Mouse (Mus musculus) MEL (cell line): ENCODE measurements around the gene Ednrb. TPM values are rescaled to one million over a fixed set of nuclear protein-coding genes. Genes with fewer than 3 reads are reported as not detected.

ENCODE experiments used
- DNase-seq: peaks from one replicate; pipeline ENCODE4 v3.0.0; 2011; ENCODE audit warnings: low read depth, low spot score
- H3K27ac ChIP-seq: 2 replicates; pipeline ENCODE4 v1.5.1; 2012; ENCODE audit warnings: low read depth, mild to moderate bottlenecking, control low read depth, low read length, moderate library complexity; ENCODE audit not compliant: control insufficient read depth
- H3K27me3 ChIP-seq, 2 experiments: fragments of 150-350 bp in 1 of 2; sonication (generic) in 1 of 2; 2 replicates each; pipeline ENCODE4 v1.6.1; 2012; ENCODE audit warnings: low read length in 2 of 2, mild to moderate bottlenecking in 2 of 2, improper control_type of control experiment in 1 of 2, moderate library complexity in 1 of 2; ENCODE audit not compliant: insufficient read depth in 2 of 2, control insufficient read depth in 1 of 2
- H3K36me3 ChIP-seq, 2 experiments: 2 replicates each; pipeline ENCODE4 v1.6.1; 2012 to 2014; ENCODE audit warnings: low read length in 2 of 2, improper control_type of control experiment in 1 of 2, inconsistent platforms in 1 of 2, mild to moderate bottlenecking in 1 of 2; ENCODE audit not compliant: insufficient read depth in 2 of 2, control insufficient read depth in 1 of 2
- H3K4me1 ChIP-seq, 2 experiments: fragments of 150-350 bp in 1 of 2; sonication (generic) in 1 of 2; 2 replicates each; pipeline ENCODE4 v1.6.1; 2012; ENCODE audit warnings: low read length in 2 of 2, improper control_type of control experiment in 1 of 2, mild to moderate bottlenecking in 1 of 2; ENCODE audit not compliant: insufficient read depth in 2 of 2, control insufficient read depth in 1 of 2
- H3K4me3 ChIP-seq, 2 experiments: fragments of 150-350 bp in 1 of 2; sonication (generic) in 1 of 2; 2 replicates each; pipeline ENCODE4 v1.5.1; 2012; ENCODE audit warnings: low read depth in 2 of 2, low read length in 2 of 2, mild to moderate bottlenecking in 2 of 2, moderate library complexity in 2 of 2, control low read depth in 1 of 2, improper control_type of control experiment in 1 of 2; ENCODE audit not compliant: control insufficient read depth in 1 of 2, insufficient read depth in 1 of 2
- H3K79me2 ChIP-seq: 2 replicates; pipeline ENCODE4 v1.6.1; 2012; ENCODE audit warnings: mild to moderate bottlenecking, low read length, moderate library complexity; ENCODE audit not compliant: control insufficient read depth, poor library complexity, insufficient read depth
- H3K9ac ChIP-seq: 2 replicates; pipeline ENCODE4 v1.6.1; 2012; ENCODE audit warnings: low read depth, mild to moderate bottlenecking, control low read depth, low read length, moderate library complexity; ENCODE audit not compliant: control insufficient read depth, poor library complexity, severe bottlenecking
- H3K9me3 ChIP-seq: fragments of 150-350 bp; sonication (generic); replicated peaks from 2 replicates; pipeline ENCODE4 v1.6.1; 2012; ENCODE audit warnings: mild to moderate bottlenecking, low read length, improper control_type of control experiment, moderate library complexity; ENCODE audit not compliant: insufficient read depth
- BHLHE40 ChIP-seq: IDR thresholded peaks from 2 replicates; pipeline ENCODE4 v1.6.1; 2012; ENCODE audit warnings: low read depth, mild to moderate bottlenecking, inconsistent platforms, low read length, improper control_type of control experiment, borderline replicate concordance
- CHD1 ChIP-seq: IDR thresholded peaks from 2 replicates; pipeline ENCODE4 v1.6.1; 2012; ENCODE audit warnings: low read depth, mild to moderate bottlenecking, inconsistent platforms, low read length, improper control_type of control experiment
- ELF1 ChIP-seq: IDR thresholded peaks from 2 replicates; pipeline ENCODE4 v1.6.1; 2014; ENCODE audit warnings: low read depth, mild to moderate bottlenecking, inconsistent platforms, low read length, improper control_type of control experiment, moderate library complexity
- EP300 ChIP-seq, 2 experiments: IDR thresholded peaks; 2 replicates each; pipeline ENCODE4 v1.6.1; 2011; ENCODE audit warnings: improper control_type of control experiment in 2 of 2, low read length in 2 of 2, low read depth in 1 of 2, mild to moderate bottlenecking in 1 of 2
- GATA1 ChIP-seq: IDR thresholded peaks from 2 replicates; pipeline ENCODE4 v1.6.1; 2011; ENCODE audit warnings: low read depth, low read length, improper control_type of control experiment
- HCFC1 ChIP-seq: IDR thresholded peaks from 2 replicates; pipeline ENCODE4 v1.6.1; 2012; ENCODE audit warnings: low read depth, mild to moderate bottlenecking, inconsistent platforms, low read length, improper control_type of control experiment, moderate library complexity
- JUND ChIP-seq: IDR thresholded peaks from 2 replicates; pipeline ENCODE4 v1.6.1; 2011; ENCODE audit warnings: low read depth, mild to moderate bottlenecking, improper control_type of control experiment, low read length
- KAT2A ChIP-seq: conservative IDR thresholded peaks from 2 replicates; pipeline ENCODE4 v1.6.1; 2012; ENCODE audit warnings: low read depth, low read length, improper control_type of control experiment, inconsistent platforms
- MAFK ChIP-seq: IDR thresholded peaks from 2 replicates; pipeline ENCODE4 v1.6.1; 2011; ENCODE audit warnings: low read depth, mild to moderate bottlenecking, low read length, improper control_type of control experiment, borderline replicate concordance
- MAX ChIP-seq: IDR thresholded peaks from 2 replicates; pipeline ENCODE4 v1.6.1; 2011; ENCODE audit warnings: low read length, improper control_type of control experiment
- MEF2A ChIP-seq: IDR thresholded peaks from 2 replicates; pipeline ENCODE4 v1.6.1; 2014; ENCODE audit warnings: low read depth, mild to moderate bottlenecking, inconsistent platforms, low read length, improper control_type of control experiment; ENCODE audit not compliant: poor library complexity, insufficient replicate concordance, severe bottlenecking; ENCODE audit errors: extremely low read depth
- MYB ChIP-seq: IDR thresholded peaks from 2 replicates; pipeline ENCODE4 v1.6.1; 2011; ENCODE audit warnings: mild to moderate bottlenecking, low read depth, low read length, improper control_type of control experiment
- POLR2A ChIP-seq, 2 experiments: IDR thresholded peaks; 2 replicates each; pipeline ENCODE4 v1.6.1; 2011 to 2012; ENCODE audit warnings: low read length in 2 of 2, mild to moderate bottlenecking in 2 of 2, control low read depth in 1 of 2, improper control_type of control experiment in 1 of 2, low read depth in 1 of 2, moderate library complexity in 1 of 2; ENCODE audit not compliant: control insufficient read depth in 1 of 2, insufficient read depth in 1 of 2, poor library complexity in 1 of 2
- POLR2AphosphoS2 ChIP-seq: IDR thresholded peaks from 2 replicates; pipeline ENCODE4 v1.6.1; 2011; ENCODE audit warnings: low read length, improper control_type of control experiment
- RAD21 ChIP-seq: IDR thresholded peaks from 2 replicates; pipeline ENCODE4 v1.6.1; 2011; ENCODE audit warnings: mild to moderate bottlenecking, low read depth, low read length, improper control_type of control experiment
- RCOR1 ChIP-seq: IDR thresholded peaks from 2 replicates; pipeline ENCODE4 v1.6.1; 2012; ENCODE audit warnings: low read depth, mild to moderate bottlenecking, inconsistent platforms, low read length, improper control_type of control experiment
- TAL1 ChIP-seq: IDR thresholded peaks from 2 replicates; pipeline ENCODE4 v1.6.1; 2012; ENCODE audit warnings: mild to moderate bottlenecking, inconsistent platforms, low read length, moderate library complexity, mixed read lengths
- TBP ChIP-seq: IDR thresholded peaks from 2 replicates; pipeline ENCODE4 v1.8.0; 2011; ENCODE audit warnings: low read depth, low read length, improper control_type of control experiment
- TCF12 ChIP-seq: IDR thresholded peaks from 2 replicates; pipeline ENCODE4 v1.6.1; 2014; ENCODE audit warnings: low read depth, mild to moderate bottlenecking, inconsistent platforms, low read length, improper control_type of control experiment, moderate library complexity
- UBTF ChIP-seq: IDR thresholded peaks from 2 replicates; pipeline ENCODE4 v1.6.1; 2012; ENCODE audit warnings: low read depth, mild to moderate bottlenecking, inconsistent platforms, low read length, improper control_type of control experiment, moderate library complexity, borderline replicate concordance; ENCODE audit not compliant: insufficient read depth
- USF2 ChIP-seq, 2 experiments: IDR thresholded peaks; 2 replicates each; pipeline ENCODE4 v1.6.1; 2011 to 2012; ENCODE audit warnings: improper control_type of control experiment in 2 of 2, low read length in 2 of 2, borderline replicate concordance in 1 of 2, inconsistent platforms in 1 of 2, low read depth in 1 of 2, mild to moderate bottlenecking in 1 of 2; ENCODE audit not compliant: insufficient read depth in 1 of 2
- ZC3H11A ChIP-seq: IDR thresholded peaks from 2 replicates; pipeline ENCODE4 v1.6.1; 2012; ENCODE audit warnings: low read depth, mild to moderate bottlenecking, inconsistent platforms, low read length, improper control_type of control experiment
- ZMIZ1 ChIP-seq: IDR thresholded peaks from 2 replicates; pipeline ENCODE4 v1.6.1; 2012; ENCODE audit warnings: low read depth, mild to moderate bottlenecking, inconsistent platforms, low read length, improper control_type of control experiment, moderate library complexity
- polyA plus RNA-seq, 2 experiments: library from polyadenylated mRNA; stranded (reverse) in 1 of 2; unstranded in 1 of 2; fragments of >175 nt in 1 of 2; fragments of >200 nt in 1 of 2; gene quantifications; 2 replicates each; pipeline versions ENCODE4 v1.2.1 to v1.2.4; 2012; ENCODE audit warnings: low replicate concordance in 2 of 2, low read depth in 1 of 2; ENCODE audit not compliant: insufficient read length in 2 of 2, insufficient read depth in 1 of 2, missing spikeins in 1 of 2
- total RNA-seq: library from RNA; depleted of rRNA; stranded (reverse); fragments of 300-350 nt; gene quantifications from 2 replicates; pipeline ENCODE4 v1.2.3, GENCODE M21; 2012

The Ednrb gene
- total and polyA plus RNA-seq, 3 experiments, result not detected

GRCm38 (mm10) chr14:103814015-103814691, 30.0 kb downstream of the Ednrb start:
- no peaks in the 10 kb centered on the region for H3K9me3 ChIP-seq
- H3K4me3 ChIP-seq, result no peak overlapping the region
- H3K27me3 ChIP-seq, result no peaks in the 10 kb centered on the region
- TF ChIP-seq ELF1 (no peak), CHD1 (no peak), JUND (no peak), RAD21 (no peak), UBTF (no peak), ZMIZ1 (no peak), KAT2A (no peak), MEF2A (no peak), TCF12 (no peak), ZC3H11A (no peak), BHLHE40 (no peak), TAL1 (no peak), MAX (no peak)
- H3K79me2 ChIP-seq, result no peaks in the 10 kb centered on the region
- no peak overlapping the region for H3K9ac ChIP-seq
- H3K4me1 ChIP-seq, result no peaks in the 10 kb centered on the region
- H3K36me3 ChIP-seq, result no peaks in the 10 kb centered on the region
- peak; percentile 5 for DNase-seq
- no peak overlapping the region for H3K27ac ChIP-seq

- Histone ChIP-seq H3K9me3 (no peaks in the 10 kb centered on the region), H3K4me1 (no peaks in the 10 kb centered on the region), H3K27me3 (no peaks in the 10 kb centered on the region), H3K4me3 (no peak overlapping the region), H3K36me3 (no peaks in the 10 kb centered on the region), H3K9ac (no peak overlapping the region), H3K27ac (no peak overlapping the region), H3K79me2 (no peaks in the 10 kb centered on the region)
- no peak for TF ChIP-seq TCF12
- TF ChIP-seq ZC3H11A, result no peak
- no peak for TF ChIP-seq EP300 (IDR thresholded peaks at IDR 0.05; ENCODE audit: low read depth in 1 of 2, low read length in 2 of 2)
- TF ChIP-seq UBTF, result no peak
- TF ChIP-seq ELF1, result no peak
- TF ChIP-seq HCFC1, result no peak
- no peak for TF ChIP-seq JUND
- TF ChIP-seq GATA1, result no peak
- no peak for TF ChIP-seq MAFK
- no peak for TF ChIP-seq POLR2AphosphoS2
- TF ChIP-seq RCOR1, result no peak
- TF ChIP-seq TBP, result no peak
- no peak for TF ChIP-seq BHLHE40
- no peak for TF ChIP-seq MYB
- TF ChIP-seq POLR2A (IDR thresholded peaks at IDR 0.05; ENCODE audit: control insufficient read depth in 1 of 2, insufficient read depth in 1 of 2, low read depth in 1 of 2, low read length in 2 of 2, poor library complexity in 1 of 2), result no peak
- TF ChIP-seq USF2 (IDR thresholded peaks at IDR 0.05; ENCODE audit: borderline replicate concordance in 1 of 2, insufficient read depth in 1 of 2, low read depth in 1 of 2, low read length in 2 of 2), result no peak
- TF ChIP-seq MAX, result no peak
- no peak for DNase-seq
These were observed 31.0 kb downstream of the Ednrb start for GRCm38 (mm10) chr14:103813246-103813645.
